Mouse (Mus musculus): ENCODE results near the gene Lhx9. TPM values are rescaled to one million over a fixed set of nuclear protein-coding genes. Genes with fewer than 3 reads are reported as not detected.

The Lhx9 gene
- polyA plus RNA-seq, 1 experiment = 0.48 TPM

GRCm38 (mm10) chr1:138846131-138846530, 2.2 kb downstream of the Lhx9 start:
- Histone ChIP-seq H3K27ac (ENCODE audit: insufficient read depth, low read length) (no peak overlapping the region), H3K9ac (ENCODE audit: low read depth, poor library complexity, severe bottlenecking) (no peak overlapping the region), H3K4me3 (ENCODE audit: low read depth, low read length) (no peak overlapping the region), H3K4me1 (ENCODE audit: control insufficient read depth, insufficient read depth, low read length) (no peaks in the 10 kb centered on the region), H3K9me3 (replicated peaks; ENCODE audit: control insufficient read depth, insufficient read depth, low read length, poor library complexity, severe bottlenecking) (0 out of 2 replicates have a peak, but pooled peaks cover 4% of the 10 kb centered on the region), H3K36me3 (ENCODE audit: control insufficient read depth, insufficient read depth, low read length, poor library complexity, severe bottlenecking) (no peaks in the 10 kb centered on the region), H3K27me3 (ENCODE audit: control insufficient read depth, insufficient read depth, low read length, poor library complexity, severe bottlenecking) (peaks cover 30% of the 10 kb centered on the region)
- TF ChIP-seq EP300 (IDR thresholded peaks at IDR 0.05; ENCODE audit: insufficient read depth, low read depth, low read length) (no peak), POLR2A (IDR thresholded peaks at IDR 0.05; ENCODE audit: insufficient read depth, low read length) (no peak), CTCF (IDR thresholded peaks at IDR 0.05; ENCODE audit: low read depth, low read length) (no peak)

- no peaks in the 10 kb centered on the region for H3K4me1 ChIP-seq (ENCODE audit: control insufficient read depth, insufficient read depth, low read length)
- no peak overlapping the region for H3K4me3 ChIP-seq (ENCODE audit: low read depth, low read length)
- TF ChIP-seq POLR2A (IDR thresholded peaks at IDR 0.05; ENCODE audit: insufficient read depth, low read length) = no peak
These were observed 2.9 kb downstream of the Lhx9 start for GRCm38 (mm10) chr1:138845481-138845880.

GRCm38 (mm10) chr1:138844166-138844565, 4.2 kb downstream of the Lhx9 start:
- H3K9me3 ChIP-seq (replicated peaks; ENCODE audit: control insufficient read depth, insufficient read depth, low read length, poor library complexity, severe bottlenecking) = peaks cover 9% of the 10 kb centered on the region
- H3K4me1 ChIP-seq (ENCODE audit: control insufficient read depth, insufficient read depth, low read length) = no peaks in the 10 kb centered on the region
- no peaks in the 10 kb centered on the region for H3K36me3 ChIP-seq (ENCODE audit: control insufficient read depth, insufficient read depth, low read length, poor library complexity, severe bottlenecking)
- no peak overlapping the region for H3K4me3 ChIP-seq (ENCODE audit: low read depth, low read length)
- H3K27me3 ChIP-seq (ENCODE audit: control insufficient read depth, insufficient read depth, low read length, poor library complexity, severe bottlenecking) = peaks cover 25% of the 10 kb centered on the region
- no peak for TF ChIP-seq EP300 (IDR thresholded peaks at IDR 0.05; ENCODE audit: insufficient read depth, low read depth, low read length)
- TF ChIP-seq CTCF (IDR thresholded peaks at IDR 0.05; ENCODE audit: low read depth, low read length) = no peak
- TF ChIP-seq POLR2A (IDR thresholded peaks at IDR 0.05; ENCODE audit: insufficient read depth, low read length) = no peak
- no peak overlapping the region for H3K27ac ChIP-seq (ENCODE audit: insufficient read depth, low read length)
- no peak overlapping the region for H3K9ac ChIP-seq (ENCODE audit: low read depth, poor library complexity, severe bottlenecking)

More at GRCm38 (mm10) chr1:138845481-138845880, 2.9 kb downstream of the Lhx9 start:
- Histone ChIP-seq H3K9me3 (replicated peaks; ENCODE audit: control insufficient read depth, insufficient read depth, low read length, poor library complexity, severe bottlenecking) (peaks cover 7% of the 10 kb centered on the region), H3K9ac (ENCODE audit: low read depth, poor library complexity, severe bottlenecking) (no peak overlapping the region), H3K27ac (ENCODE audit: insufficient read depth, low read length) (no peak overlapping the region), H3K36me3 (ENCODE audit: control insufficient read depth, insufficient read depth, low read length, poor library complexity, severe bottlenecking) (no peaks in the 10 kb centered on the region), H3K27me3 (ENCODE audit: control insufficient read depth, insufficient read depth, low read length, poor library complexity, severe bottlenecking) (peaks cover 30% of the 10 kb centered on the region)

- no peak overlapping the region for H3K27ac ChIP-seq (ENCODE audit: insufficient read depth, low read length)
- no peaks in the 10 kb centered on the region for H3K4me1 ChIP-seq (ENCODE audit: control insufficient read depth, insufficient read depth, low read length)
- TF ChIP-seq POLR2A (IDR thresholded peaks at IDR 0.05; ENCODE audit: insufficient read depth, low read length) (no peak), CTCF (IDR thresholded peaks at IDR 0.05; ENCODE audit: low read depth, low read length) (no peak), EP300 (IDR thresholded peaks at IDR 0.05; ENCODE audit: insufficient read depth, low read depth, low read length) (no peak)
- peaks cover 20% of the 10 kb centered on the region for H3K27me3 ChIP-seq (ENCODE audit: control insufficient read depth, insufficient read depth, low read length, poor library complexity, severe bottlenecking)
- peaks cover 9% of the 10 kb centered on the region for H3K9me3 ChIP-seq (replicated peaks; ENCODE audit: control insufficient read depth, insufficient read depth, low read length, poor library complexity, severe bottlenecking)
- 0 out of 2 replicates have a peak overlapping the region, but pooled peaks have one; percentile 37 for H3K9ac ChIP-seq (ENCODE audit: low read depth, poor library complexity, severe bottlenecking)
- H3K4me3 ChIP-seq (ENCODE audit: low read depth, low read length) = peak overlapping the region; percentile 21
- H3K36me3 ChIP-seq (ENCODE audit: control insufficient read depth, insufficient read depth, low read length, poor library complexity, severe bottlenecking) = no peaks in the 10 kb centered on the region
These were observed 4.9 kb downstream of the Lhx9 start for GRCm38 (mm10) chr1:138843361-138844091.

GRCm38 (mm10) chr1:138842756-138843155, 5.6 kb downstream of the Lhx9 start:
- H3K36me3 ChIP-seq (ENCODE audit: control insufficient read depth, insufficient read depth, low read length, poor library complexity, severe bottlenecking) = no peaks in the 10 kb centered on the region
- H3K27me3 ChIP-seq (ENCODE audit: control insufficient read depth, insufficient read depth, low read length, poor library complexity, severe bottlenecking) = peaks cover 14% of the 10 kb centered on the region
- no peak overlapping the region for H3K27ac ChIP-seq (ENCODE audit: insufficient read depth, low read length)
- H3K9me3 ChIP-seq (replicated peaks; ENCODE audit: control insufficient read depth, insufficient read depth, low read length, poor library complexity, severe bottlenecking) = peaks cover 9% of the 10 kb centered on the region
- no peak overlapping the region for H3K4me3 ChIP-seq (ENCODE audit: low read depth, low read length)
- H3K9ac ChIP-seq (ENCODE audit: low read depth, poor library complexity, severe bottlenecking) = no peak overlapping the region
- H3K4me1 ChIP-seq (ENCODE audit: control insufficient read depth, insufficient read depth, low read length) = no peaks in the 10 kb centered on the region
- TF ChIP-seq CTCF (IDR thresholded peaks at IDR 0.05; ENCODE audit: low read depth, low read length) = no peak
- TF ChIP-seq EP300 (IDR thresholded peaks at IDR 0.05; ENCODE audit: insufficient read depth, low read depth, low read length) = no peak
- TF ChIP-seq POLR2A (IDR thresholded peaks at IDR 0.05; ENCODE audit: insufficient read depth, low read length) = no peak

GRCm38 (mm10) chr1:138842315-138842714, 6.1 kb downstream of the Lhx9 start:
- Histone ChIP-seq H3K9me3 (replicated peaks; ENCODE audit: control insufficient read depth, insufficient read depth, low read length, poor library complexity, severe bottlenecking) (peaks cover 9% of the 10 kb centered on the region), H3K36me3 (ENCODE audit: control insufficient read depth, insufficient read depth, low read length, poor library complexity, severe bottlenecking) (no peaks in the 10 kb centered on the region), H3K9ac (ENCODE audit: low read depth, poor library complexity, severe bottlenecking) (no peak overlapping the region), H3K27me3 (ENCODE audit: control insufficient read depth, insufficient read depth, low read length, poor library complexity, severe bottlenecking) (peaks cover 14% of the 10 kb centered on the region), H3K4me1 (ENCODE audit: control insufficient read depth, insufficient read depth, low read length) (no peaks in the 10 kb centered on the region), H3K27ac (ENCODE audit: insufficient read depth, low read length) (no peak overlapping the region), H3K4me3 (ENCODE audit: low read depth, low read length) (no peak overlapping the region)
- TF ChIP-seq POLR2A (IDR thresholded peaks at IDR 0.05; ENCODE audit: insufficient read depth, low read length) = no peak
- TF ChIP-seq CTCF (IDR thresholded peaks at IDR 0.05; ENCODE audit: low read depth, low read length) = no peak
- no peak for TF ChIP-seq EP300 (IDR thresholded peaks at IDR 0.05; ENCODE audit: insufficient read depth, low read depth, low read length)
